Mouse (Mus musculus) forebrain, embryonic 15.5 days (tissue): Measurements from ENCODE around the gene Kdm4a. TPM values are rescaled to one million over a fixed set of nuclear protein-coding genes. Genes with fewer than 3 reads are reported as not detected.

Source experiments
- ATAC-seq: fragments of 200-750 bp; cut with Nextera tagmentation; replicated peaks from 2 replicates; pipeline ENCODE4 v1.8.0; 2017; ENCODE audit warnings: mild to moderate bottlenecking, moderate TSS enrichment, moderate library complexity
- H3K27ac ChIP-seq: fragments of 300-500 bp; sonication (generic); replicated peaks from 2 replicates; pipeline ENCODE4 v1.5.1; 2015; ENCODE audit warnings: mild to moderate bottlenecking, inconsistent platforms
- H3K27me3 ChIP-seq: fragments of 300-500 bp; sonication (generic); 2 replicates; pipeline ENCODE4 v1.6.1; 2015; ENCODE audit warnings: inconsistent platforms
- H3K36me3 ChIP-seq: fragments of 300-500 bp; sonication (generic); 2 replicates; pipeline ENCODE4 v1.6.1; 2015; ENCODE audit warnings: mild to moderate bottlenecking, inconsistent platforms
- H3K4me1 ChIP-seq: fragments of 300-500 bp; sonication (generic); 2 replicates; pipeline ENCODE4 v1.6.1; 2015; ENCODE audit warnings: inconsistent platforms
- H3K4me2 ChIP-seq: fragments of 300-500 bp; sonication (generic); replicated peaks from 2 replicates; pipeline ENCODE4 v1.6.1; 2015; ENCODE audit warnings: mild to moderate bottlenecking, inconsistent platforms
- H3K4me3 ChIP-seq: fragments of 300-500 bp; sonication (generic); 2 replicates; pipeline ENCODE4 v1.5.1; 2015; ENCODE audit warnings: mild to moderate bottlenecking, inconsistent platforms
- H3K9ac ChIP-seq: fragments of 300-500 bp; sonication (generic); replicated peaks from 2 replicates; pipeline ENCODE4 v1.6.1; 2015; ENCODE audit warnings: mild to moderate bottlenecking, inconsistent platforms
- H3K9me3 ChIP-seq: fragments of 300-500 bp; sonication (generic); 2 replicates; pipeline ENCODE4 v1.6.1; 2016; ENCODE audit warnings: inconsistent platforms
- WGBS: fragments of 180-500 bp; shearing (Covaris S2); methylation state at CpG from one replicate; pipeline ENCODE4 v1.1.7; 2015; ENCODE audit warnings: mixed read lengths; 5-methylcytosine and 5-hydroxymethylcytosine counted together
- polyA plus RNA-seq: library from polyadenylated mRNA; unstranded; fragments of >200 nt; fragmentation: Nextera tagmentation; extraction: Ambion mirVana; gene quantifications from 2 replicates; pipeline ENCODE4 v1.2.1, GENCODE M21; 2015

Kdm4a gene
- polyA plus RNA-seq, 1 experiment from 2014 or later, result 62.9 TPM

GRCm38 (mm10) chr4:118199093-118199492, 19.2 kb upstream of the Kdm4a start:
- Histone ChIP-seq H3K9me3 (no peaks in the 10 kb centered on the region), H3K27ac (no peak overlapping the region), H3K27me3 (no peaks in the 10 kb centered on the region), H3K4me2 (no peak overlapping the region), H3K4me3 (no peak overlapping the region), H3K36me3 (no peaks in the 10 kb centered on the region), H3K4me1 (no peaks in the 10 kb centered on the region), H3K9ac (no peak overlapping the region)
- no peak for ATAC-seq
- 80% methylated on average over 2 of the region's 2 CpGs for WGBS

GRCm38 (mm10) chr4:118198606-118199005, 18.8 kb upstream of the Kdm4a start:
- H3K36me3 ChIP-seq, result no peaks in the 10 kb centered on the region
- no peak for ATAC-seq
- H3K9ac ChIP-seq, result no peak overlapping the region
- no peaks in the 10 kb centered on the region for H3K4me1 ChIP-seq
- no peaks in the 10 kb centered on the region for H3K9me3 ChIP-seq
- 85% methylated on average over 3 of the region's 3 CpGs for WGBS
- H3K4me3 ChIP-seq, result no peak overlapping the region
- H3K4me2 ChIP-seq, result no peak overlapping the region
- H3K27me3 ChIP-seq, result no peaks in the 10 kb centered on the region
- H3K27ac ChIP-seq, result no peak overlapping the region

- Histone ChIP-seq H3K9ac (no peak overlapping the region), H3K4me1 (no peaks in the 10 kb centered on the region), H3K36me3 (no peaks in the 10 kb centered on the region), H3K27me3 (no peaks in the 10 kb centered on the region), H3K4me3 (no peak overlapping the region), H3K9me3 (no peaks in the 10 kb centered on the region), H3K27ac (no peak overlapping the region), H3K4me2 (no peak overlapping the region)
- 72% methylated on average over 10 of the region's 10 CpGs for WGBS
- no peak; the same call in 1 of the 2 replicates for ATAC-seq
Measured at GRCm38 (mm10) chr4:118196185-118196584, 16.3 kb upstream of the Kdm4a start.

- Histone ChIP-seq H3K36me3 (peaks cover 20% of the 10 kb centered on the region), H3K4me2 (peak overlapping the region; percentile 72), H3K9me3 (no peaks in the 10 kb centered on the region), H3K27me3 (no peaks in the 10 kb centered on the region), H3K4me3 (peak overlapping the region; percentile 76), H3K27ac (peak overlapping the region; percentile 98), H3K9ac (peak overlapping the region; percentile 81), H3K4me1 (peaks cover 26% of the 10 kb centered on the region)
- WGBS, result 9% methylated on average over 17 of the region's 17 CpGs
- ATAC-seq, result peak; percentile 0; the same call in 1 of the 2 replicates
Measured at GRCm38 (mm10) chr4:118180301-118181080, 648 bp upstream of the Kdm4a start.

GRCm38 (mm10) chr4:118178952-118179466, 834 bp downstream of the Kdm4a start:
- WGBS, result under 1% methylated on average over 12 of the region's 12 CpGs
- ATAC-seq, result no peak
- peak overlapping the region; percentile 76 for H3K4me3 ChIP-seq
- H3K36me3 ChIP-seq, result peaks cover 34% of the 10 kb centered on the region
- H3K27ac ChIP-seq, result peak overlapping the region; percentile 98
- H3K4me1 ChIP-seq, result peaks cover 26% of the 10 kb centered on the region
- H3K9me3 ChIP-seq, result no peaks in the 10 kb centered on the region
- H3K9ac ChIP-seq, result peak overlapping the region; percentile 81
- peak overlapping the region; percentile 55 for H3K4me2 ChIP-seq
- no peaks in the 10 kb centered on the region for H3K27me3 ChIP-seq

GRCm38 (mm10) chr4:118172461-118172860, 7.4 kb downstream of the Kdm4a start:
- Histone ChIP-seq H3K27me3 (no peaks in the 10 kb centered on the region), H3K4me2 (no peak overlapping the region), H3K9ac (no peak overlapping the region), H3K9me3 (no peaks in the 10 kb centered on the region), H3K4me1 (0 out of 2 replicates have a peak, but pooled peaks cover 7% of the 10 kb centered on the region), H3K4me3 (no peak overlapping the region), H3K27ac (no peak overlapping the region), H3K36me3 (peaks cover 96% of the 10 kb centered on the region)
- 92% methylated on average over 12 of the region's 12 CpGs for WGBS
- no peak for ATAC-seq

- H3K4me2 ChIP-seq, result no peak overlapping the region
- H3K4me1 ChIP-seq, result no peaks in the 10 kb centered on the region
- WGBS, result 90% methylated on average over 9 of the region's 9 CpGs
- H3K36me3 ChIP-seq, result peaks cover 96% of the 10 kb centered on the region
- no peaks in the 10 kb centered on the region for H3K9me3 ChIP-seq
- no peaks in the 10 kb centered on the region for H3K27me3 ChIP-seq
- no peak overlapping the region for H3K9ac ChIP-seq
- no peak overlapping the region for H3K27ac ChIP-seq
- ATAC-seq, result no peak
- no peak overlapping the region for H3K4me3 ChIP-seq
Measured at GRCm38 (mm10) chr4:118171006-118171405, 8.8 kb downstream of the Kdm4a start.

- Histone ChIP-seq H3K36me3 (peaks cover 93% of the 10 kb centered on the region), H3K9me3 (no peaks in the 10 kb centered on the region), H3K4me3 (no peak overlapping the region), H3K27ac (no peak overlapping the region), H3K4me1 (no peaks in the 10 kb centered on the region), H3K27me3 (no peaks in the 10 kb centered on the region), H3K4me2 (no peak overlapping the region), H3K9ac (no peak overlapping the region)
- no peak for ATAC-seq
- WGBS, result 93% methylated on average over 12 of the region's 12 CpGs
Measured at GRCm38 (mm10) chr4:118162123-118162522, 17.7 kb downstream of the Kdm4a start.

- no peaks in the 10 kb centered on the region for H3K9me3 ChIP-seq
- H3K4me3 ChIP-seq, result no peak overlapping the region
- 92% methylated on average over 3 of the region's 3 CpGs for WGBS
- H3K4me1 ChIP-seq, result no peaks in the 10 kb centered on the region
- no peak overlapping the region for H3K27ac ChIP-seq
- H3K27me3 ChIP-seq, result no peaks in the 10 kb centered on the region
- no peak overlapping the region for H3K4me2 ChIP-seq
- no peak for ATAC-seq
- peaks cover 95% of the 10 kb centered on the region for H3K36me3 ChIP-seq
- no peak overlapping the region for H3K9ac ChIP-seq
Measured at GRCm38 (mm10) chr4:118157666-118158065, 22.2 kb downstream of the Kdm4a start.

- no peak overlapping the region for H3K4me2 ChIP-seq
- H3K9me3 ChIP-seq, result no peaks in the 10 kb centered on the region
- no peak overlapping the region for H3K9ac ChIP-seq
- 72% methylated on average over 15 of the region's 15 CpGs for WGBS
- no peak overlapping the region for H3K4me3 ChIP-seq
- no peak; the same call in 1 of the 2 replicates for ATAC-seq
- no peaks in the 10 kb centered on the region for H3K4me1 ChIP-seq
- no peak overlapping the region; the same call in 1 of the 2 replicates for H3K27ac ChIP-seq
- no peaks in the 10 kb centered on the region for H3K27me3 ChIP-seq
- peaks cover 95% of the 10 kb centered on the region for H3K36me3 ChIP-seq
Measured at GRCm38 (mm10) chr4:118156559-118156958, 23.3 kb downstream of the Kdm4a start.

GRCm38 (mm10) chr4:118154889-118155288, 25.0 kb downstream of the Kdm4a start:
- Histone ChIP-seq H3K4me1 (no peaks in the 10 kb centered on the region), H3K9ac (no peak overlapping the region), H3K36me3 (peaks cover 94% of the 10 kb centered on the region), H3K4me3 (no peak overlapping the region), H3K9me3 (no peaks in the 10 kb centered on the region), H3K27ac (no peak overlapping the region), H3K4me2 (no peak overlapping the region), H3K27me3 (no peaks in the 10 kb centered on the region)
- WGBS, result 93% methylated on average over 5 of the region's 5 CpGs
- ATAC-seq, result no peak

- Histone ChIP-seq H3K4me2 (no peak overlapping the region), H3K4me1 (no peaks in the 10 kb centered on the region), H3K9ac (no peak overlapping the region), H3K4me3 (no peak overlapping the region), H3K27me3 (no peaks in the 10 kb centered on the region), H3K27ac (no peak overlapping the region), H3K36me3 (peaks cover 95% of the 10 kb centered on the region), H3K9me3 (no peaks in the 10 kb centered on the region)
- no peak for ATAC-seq
- 93% methylated on average over 17 of the region's 17 CpGs for WGBS
Measured at GRCm38 (mm10) chr4:118152020-118152785, 27.6 kb downstream of the Kdm4a start.
